Mouse (Mus musculus) CD4-positive, CD25-positive, alpha-beta regulatory T cell, adult 4 months (primary cell): ENCODE measurements around the gene Zfyve21. TPM values are rescaled to one million over a fixed set of nuclear protein-coding genes. Genes with fewer than 3 reads are reported as not detected.
A peak's percentile ranks its signal among the peaks of the same experiment; 100 is the strongest.

Source experiments
- ATAC-seq: one replicate; pipeline ENCODE4 v1.8.0; 2017
- polyA plus RNA-seq, 2 experiments: library from polyadenylated mRNA; unstranded; fragments of 100-300 nt; shearing (Covaris generic); gene quantifications; one replicate each; pipeline ENCODE4 v1.2.1; 2017

Zfyve21 gene
- polyA plus RNA-seq, 2 experiments from 2014 or later: 5.4 to 6.9 TPM

DNA sequence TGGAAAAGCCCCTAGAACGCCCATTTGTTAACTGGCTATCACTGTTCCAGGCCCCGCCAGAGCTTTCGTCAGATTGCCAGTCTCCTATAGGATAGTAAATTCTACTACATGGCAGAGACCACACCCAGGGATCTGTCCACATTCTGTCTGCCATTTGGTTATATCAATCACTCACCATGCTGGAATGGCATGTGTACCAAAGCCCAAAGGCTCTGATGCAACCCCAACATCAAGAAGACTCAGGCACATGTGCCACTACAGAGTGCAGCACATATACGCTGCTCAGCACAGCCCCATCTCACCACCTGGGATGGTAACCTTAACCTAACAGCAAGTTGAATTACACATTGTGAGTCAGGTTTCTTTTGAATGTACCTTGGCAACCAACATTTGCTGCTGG lies 32.0 kb downstream of the Zfyve21 start:
- ATAC-seq: no peak

DNA sequence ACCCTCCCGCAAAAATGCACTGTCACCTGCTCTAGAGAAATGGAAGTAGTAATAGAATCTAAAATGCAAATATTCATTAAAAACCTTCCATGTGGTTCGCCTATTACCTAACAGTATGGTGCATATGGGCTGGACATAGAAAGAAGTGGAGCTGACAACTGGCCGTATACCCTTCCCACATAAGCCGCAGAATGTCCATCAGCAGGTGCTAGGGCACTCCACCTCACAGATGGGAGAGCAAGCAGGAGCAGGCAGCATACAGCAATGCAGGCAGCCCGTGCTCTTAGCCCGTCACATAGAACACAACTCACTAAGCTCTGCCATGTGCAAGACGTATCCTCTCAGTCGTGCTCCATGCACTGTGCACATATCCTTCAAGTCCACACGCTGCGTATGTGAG lies 32.8 kb downstream of the Zfyve21 start:
- ATAC-seq: no peak

DNA sequence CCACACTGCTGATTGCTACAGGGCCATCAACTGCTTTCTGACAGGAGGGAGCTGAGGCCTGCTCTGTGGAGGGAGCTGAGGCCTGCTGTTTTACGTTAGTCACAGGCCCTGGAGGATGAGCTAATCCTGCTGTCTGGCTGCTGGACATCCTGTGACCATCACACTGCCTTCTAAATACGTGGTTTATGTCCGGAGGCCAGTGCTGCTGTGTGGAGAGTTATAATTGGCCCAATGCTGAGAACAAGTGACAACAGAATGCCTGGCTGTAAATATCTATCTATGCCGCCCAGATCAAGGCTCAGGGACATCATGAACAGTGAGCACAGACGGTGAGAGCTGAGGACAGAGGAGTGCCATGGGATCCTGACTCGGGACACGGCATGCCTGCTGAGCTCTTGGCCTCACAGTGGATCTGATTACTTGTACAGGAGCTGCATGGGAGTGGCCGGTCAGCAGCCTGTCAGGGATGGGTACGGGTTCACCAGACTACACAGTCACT lies 34.4 kb downstream of the Zfyve21 start:
- ATAC-seq: no peak

DNA sequence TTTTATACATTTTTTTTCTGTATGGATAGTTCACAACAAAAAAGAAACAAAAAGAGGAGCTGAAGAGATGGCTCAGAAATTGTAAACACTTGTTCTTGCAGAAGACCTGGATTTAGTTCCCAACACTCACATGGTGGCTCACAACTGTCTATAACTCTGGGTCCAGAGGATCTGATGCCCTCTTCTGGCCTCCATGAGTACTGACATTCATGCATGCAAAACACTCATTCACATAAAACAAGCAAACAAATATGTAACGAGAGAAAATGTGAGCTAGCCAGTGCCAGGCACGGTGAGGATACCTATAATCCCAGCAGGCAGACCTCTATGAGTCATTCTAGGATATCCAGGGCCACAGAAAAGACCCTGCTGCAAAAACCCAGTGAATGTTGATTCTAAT lies 37.3 kb downstream of the Zfyve21 start:
- no peak for ATAC-seq

DNA sequence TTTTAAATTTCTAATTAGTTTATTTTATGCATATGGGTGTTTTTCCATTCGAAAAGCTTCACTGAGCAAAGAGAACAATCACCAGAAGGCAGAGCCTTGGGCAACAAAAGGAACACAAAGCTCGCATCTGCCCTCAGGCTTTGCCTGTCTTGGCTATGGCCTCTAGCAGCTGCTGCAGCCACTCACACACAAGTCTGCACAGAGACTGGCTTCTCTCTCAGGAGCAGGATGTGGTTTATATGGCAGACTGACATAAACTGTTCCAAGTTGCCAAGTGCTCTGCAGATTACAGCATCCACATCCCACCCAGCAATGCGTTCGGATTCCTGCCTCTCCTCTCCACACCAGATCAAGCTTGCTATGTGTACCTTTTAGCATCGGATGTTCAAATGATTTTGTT lies 37.8 kb downstream of the Zfyve21 start:
- peak; percentile 68 for ATAC-seq

DNA sequence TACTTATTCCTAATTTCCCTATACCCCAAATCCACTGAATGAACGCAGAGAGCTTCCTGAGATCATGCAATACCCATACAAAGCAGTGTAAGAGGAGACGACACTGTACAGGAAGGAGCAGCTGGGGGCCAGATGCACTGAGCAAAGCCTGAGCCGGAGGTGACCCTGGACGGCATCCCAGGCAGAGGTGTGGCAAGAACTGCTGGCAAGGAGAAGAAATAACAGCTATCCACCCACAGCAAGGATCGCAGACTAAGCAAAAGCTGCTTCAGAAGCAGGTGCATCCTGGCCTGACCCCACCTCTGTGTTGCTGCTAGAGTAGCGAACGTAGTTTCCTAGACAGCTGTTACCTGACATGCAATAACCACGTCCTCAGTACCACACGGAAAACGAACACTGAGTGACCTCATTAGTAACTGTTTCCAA lies 39.1 kb downstream of the Zfyve21 start:
- ATAC-seq: peak; percentile 48

DNA sequence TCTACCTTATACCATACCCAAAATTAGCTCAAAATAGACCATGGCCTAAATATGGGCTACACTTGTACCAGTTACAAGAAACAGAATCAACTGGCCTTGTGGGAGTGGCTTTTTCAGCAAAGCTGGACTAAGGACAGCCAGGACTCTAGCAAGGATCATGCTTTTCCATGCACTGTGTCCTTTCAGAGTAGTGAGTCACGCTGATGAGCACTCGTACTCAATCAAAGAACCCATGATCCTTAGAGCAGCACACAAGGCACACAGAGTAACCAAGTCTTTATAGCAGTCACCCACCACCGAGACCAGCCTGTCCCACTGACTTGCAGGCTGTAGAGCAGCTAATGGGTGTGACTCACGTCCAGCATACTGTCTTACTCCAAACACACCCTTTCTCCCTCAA lies 39.6 kb downstream of the Zfyve21 start:
- no peak for ATAC-seq

DNA sequence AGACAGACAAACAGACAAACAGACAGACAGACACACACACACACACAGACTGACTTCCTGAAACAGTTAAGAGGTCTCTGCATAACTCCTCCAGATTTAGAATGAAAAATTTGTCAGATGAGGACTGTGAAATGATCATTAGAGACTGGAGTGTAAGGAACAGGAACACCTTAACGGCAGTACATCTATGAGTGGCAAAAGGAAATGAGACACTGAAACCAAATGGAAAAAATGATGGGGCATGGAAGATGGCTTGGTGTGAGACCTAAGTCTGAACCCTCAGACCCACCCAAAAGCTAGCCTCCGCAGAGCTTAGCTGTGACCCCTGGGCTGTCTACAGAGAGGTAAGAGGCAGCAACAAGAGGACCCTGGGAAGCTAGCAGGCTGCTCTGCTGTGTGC lies 41.5 kb downstream of the Zfyve21 start:
- peak; percentile 35 for ATAC-seq

DNA sequence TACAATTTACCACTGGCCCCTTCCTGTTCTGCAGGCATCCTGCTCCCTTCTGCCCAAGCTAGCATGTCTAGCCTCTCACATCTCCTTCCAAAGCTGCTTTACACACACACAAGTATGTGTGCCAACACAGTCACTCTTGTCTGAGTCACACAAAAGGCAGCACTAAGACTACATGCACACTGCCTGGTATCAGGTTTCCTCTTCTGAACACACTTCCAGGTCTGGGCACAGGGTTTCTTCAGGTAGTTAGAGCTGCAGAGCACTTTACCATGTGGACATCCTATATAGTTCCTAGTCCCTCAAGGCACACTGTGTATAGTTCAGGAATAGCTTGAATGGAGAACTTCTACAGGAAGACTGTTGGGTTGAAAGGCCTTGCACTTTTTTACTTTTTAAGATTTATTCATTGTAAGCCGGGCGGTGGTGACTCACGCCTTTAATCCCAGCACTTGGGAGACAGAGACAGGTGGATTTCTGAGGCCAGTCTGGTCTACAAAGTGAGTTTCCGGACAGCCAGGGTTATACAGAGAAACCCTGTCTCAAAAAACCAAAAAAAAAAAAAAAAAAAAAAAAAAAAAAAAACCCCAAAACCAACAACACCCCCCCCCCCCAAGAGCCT lies 50.3 kb downstream of the Zfyve21 start:
- ATAC-seq: no peak

DNA sequence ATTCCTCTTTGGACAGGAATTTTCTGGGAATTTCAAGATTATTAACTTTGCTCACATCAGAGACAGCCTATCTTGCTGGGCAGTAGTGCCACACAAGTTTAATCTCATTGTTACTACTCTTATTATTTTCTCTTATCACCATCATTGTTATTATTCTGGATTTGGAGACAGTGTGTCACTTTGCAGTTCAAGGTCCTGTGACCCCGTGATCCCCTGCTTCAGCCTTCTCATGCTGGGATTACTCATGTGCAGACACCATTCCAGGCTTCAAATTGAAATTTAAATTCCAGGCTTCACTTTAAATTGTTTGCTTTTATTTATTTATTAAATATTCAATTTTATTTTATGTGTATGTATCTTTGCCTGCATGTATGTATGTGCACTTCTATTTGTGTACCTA lies 55.8 kb downstream of the Zfyve21 start:
- ATAC-seq: no peak

DNA sequence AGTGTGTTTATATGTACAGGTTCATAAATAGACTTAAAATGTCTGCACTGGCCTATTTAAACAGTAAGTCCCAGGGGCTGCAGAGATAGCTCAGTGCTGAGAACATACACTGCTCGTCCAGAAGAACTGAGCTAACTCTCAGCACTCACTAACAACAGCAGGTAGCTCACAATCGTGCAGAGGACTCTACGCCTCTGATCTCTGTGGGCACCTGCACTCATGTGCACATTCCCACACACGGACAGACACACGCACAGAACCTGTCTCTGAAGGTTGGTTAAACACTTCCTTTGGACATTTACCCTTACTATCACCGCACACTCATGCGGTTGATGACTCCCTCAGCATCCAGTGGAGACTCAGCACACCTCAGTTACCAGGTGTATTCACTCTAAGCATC lies 56.8 kb downstream of the Zfyve21 start:
- no peak for ATAC-seq

DNA sequence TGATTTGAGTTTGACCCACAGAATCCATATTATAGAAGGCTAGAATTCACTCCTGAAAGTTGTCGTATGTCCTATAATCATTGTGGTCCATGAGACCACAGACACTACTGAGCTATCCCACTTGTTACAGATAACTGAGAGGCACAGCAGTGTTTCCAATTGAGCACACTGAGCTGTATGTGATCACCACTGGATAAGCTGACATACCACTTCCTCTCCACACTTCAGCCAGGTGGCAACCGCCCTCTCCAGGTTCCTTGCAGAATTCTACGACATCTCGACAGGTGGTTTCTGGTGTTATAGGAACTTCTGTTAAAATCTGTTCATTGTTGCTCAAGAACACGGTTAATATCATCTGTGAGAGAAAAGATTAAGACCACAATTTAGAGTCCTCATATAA lies 58.1 kb downstream of the Zfyve21 start:
- ATAC-seq: no peak

DNA sequence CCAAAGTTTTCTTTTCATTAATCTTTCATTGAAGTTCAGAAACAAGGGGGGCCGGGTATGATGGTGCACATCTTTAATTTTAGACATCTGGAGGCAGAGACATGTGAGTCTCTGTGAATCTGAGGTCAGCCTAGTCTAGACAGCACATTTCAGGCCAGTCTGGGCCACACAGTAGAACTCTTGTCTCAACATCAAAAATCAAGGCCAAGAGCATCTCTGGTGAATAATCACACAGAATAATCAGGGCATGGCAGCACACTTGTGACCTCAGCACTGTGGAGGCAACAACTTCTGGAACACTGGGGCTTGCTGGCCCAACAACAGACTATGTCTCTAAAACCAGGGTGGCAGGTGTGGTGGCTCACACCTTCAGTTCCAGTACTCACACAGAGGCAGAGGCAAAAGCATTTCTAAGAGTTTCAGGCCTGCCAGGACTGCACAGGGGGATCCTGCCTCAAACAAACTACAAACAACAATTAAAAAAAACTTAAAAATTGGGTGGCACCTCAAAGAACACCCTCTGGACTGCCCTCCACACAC lies 60.7 kb downstream of the Zfyve21 start:
- ATAC-seq: no peak

DNA sequence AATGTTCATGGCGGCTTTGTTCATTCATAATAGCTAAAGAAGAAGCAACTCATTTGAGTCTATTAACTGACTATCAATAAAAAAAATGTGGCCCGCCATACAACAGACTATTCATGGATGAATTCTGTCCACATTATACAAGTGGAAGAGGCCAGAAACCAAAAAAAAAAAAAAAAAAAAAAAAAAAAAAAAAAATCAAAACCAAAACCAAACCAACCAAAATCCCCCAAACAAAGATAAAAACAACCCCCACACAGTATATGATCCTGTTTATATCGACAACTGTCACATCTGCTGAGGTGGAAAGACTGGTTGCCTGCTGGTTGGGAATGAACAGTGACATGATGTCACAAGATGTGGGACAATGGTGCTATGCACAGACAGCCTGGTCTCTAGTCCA lies 61.5 kb downstream of the Zfyve21 start:
- no peak for ATAC-seq

DNA sequence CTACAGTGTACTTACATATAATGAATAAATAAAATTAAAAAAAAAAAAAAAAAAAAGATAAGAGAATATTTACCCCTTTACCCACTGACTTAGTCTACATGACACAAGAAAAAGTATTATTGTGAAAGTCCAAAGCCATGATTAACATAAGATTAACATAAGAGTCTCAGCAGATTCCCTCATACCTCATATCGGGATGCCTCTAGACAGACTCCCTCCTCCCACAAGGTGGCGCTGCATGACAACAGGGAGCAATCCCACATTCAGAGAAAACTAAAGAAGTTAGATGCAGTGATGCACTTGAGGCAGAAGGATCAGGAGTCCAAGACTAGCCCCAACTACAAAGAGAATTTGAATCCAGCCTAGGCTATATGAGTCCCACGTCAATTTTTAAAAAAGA lies 64.2 kb downstream of the Zfyve21 start:
- ATAC-seq: peak; percentile 77

Other genes with a start within 250 kb of the Zfyve21 start
- 10 to 100 TPM; 28.9 to 33.9 TPM for gene Mark3, start 239.6 kb upstream of the Zfyve21 start, polyA plus RNA-seq
- gene Ckb, start 141.8 kb upstream of the Zfyve21 start, polyA plus RNA-seq: 10 to 100 TPM; 24.1 to 30.0 TPM
- 1 to 10 TPM; 2.9 to 4.8 TPM for gene Trmt61a, start 136.1 kb upstream of the Zfyve21 start, polyA plus RNA-seq
- 10 to 100 TPM; 32.5 to 37.9 TPM for gene Bag5, start 100.9 kb upstream of the Zfyve21 start, polyA plus RNA-seq
- gene Apopt1, start 100.9 kb upstream of the Zfyve21 start, polyA plus RNA-seq: 10 to 100 TPM; 69.2 to 69.5 TPM
- gene Klc1, start 55.3 kb upstream of the Zfyve21 start, polyA plus RNA-seq: 10 to 100 TPM; 17.8 to 20.6 TPM
- gene Xrcc3, start 297 bp upstream of the Zfyve21 start, polyA plus RNA-seq: 1 to 10 TPM; 3.8 to 4.7 TPM
- 10 to 100 TPM; 10.7 to 15.1 TPM for gene Ppp1r13b, start 93.9 kb downstream of the Zfyve21 start, polyA plus RNA-seq
- gene Atp5mpl, start 152.8 kb downstream of the Zfyve21 start, polyA plus RNA-seq: 100 to 1,000 TPM; 202 to 279 TPM
- gene Tdrd9, start 157.4 kb downstream of the Zfyve21 start, polyA plus RNA-seq: not detected
- gene Rd3l, start 167.1 kb downstream of the Zfyve21 start, polyA plus RNA-seq: not detected